Comparison of ENCODE assay signal across 9 mouse cellular contexts in the genomic region with DNA sequence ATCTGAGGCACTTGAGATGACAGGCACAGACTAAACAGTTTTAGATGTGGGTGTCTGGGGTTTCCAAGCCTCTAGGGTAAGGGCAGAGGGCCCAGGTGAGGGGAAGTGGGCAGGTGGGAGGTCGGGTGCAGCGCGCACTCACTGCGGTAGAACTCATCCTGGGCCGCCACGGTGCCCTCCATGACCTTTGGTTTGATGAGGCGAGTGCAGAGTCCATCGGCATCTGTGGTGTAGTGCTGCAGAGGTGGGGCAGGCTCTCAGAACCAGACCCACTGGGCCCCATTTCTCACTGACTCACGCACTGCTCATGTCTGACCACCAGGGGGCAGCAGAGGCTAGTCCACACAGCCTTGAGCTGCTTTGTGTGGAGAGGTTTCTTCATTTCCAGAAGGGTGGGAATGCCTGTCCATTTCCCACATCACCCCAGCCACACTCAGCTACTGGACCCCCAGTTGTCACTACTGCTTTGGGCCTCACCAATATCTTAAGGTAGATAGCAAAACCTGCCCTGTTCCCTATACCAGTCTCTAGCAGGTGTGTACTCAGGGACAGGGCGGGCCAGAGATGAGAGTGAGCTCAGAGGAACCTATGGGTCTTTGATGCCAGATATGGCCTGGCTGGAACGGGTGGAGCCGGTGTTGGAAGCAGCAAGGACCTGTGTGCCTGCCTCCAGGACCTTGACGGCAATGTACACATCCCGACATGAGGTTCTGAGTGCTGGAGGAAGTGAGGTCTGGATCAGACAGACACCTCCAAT. TPM values are rescaled to one million over a fixed set of nuclear protein-coding genes. Genes with fewer than 3 reads are reported as not detected.
DNase-seq lines count a peak whose midpoint lies in the region; ATAC-seq lines count a peak whose summit lies in the region.
"Had no signal": no experiment of that assay in that cellular context is flagged by ENCODE, and none has a peak within 500 bp of the region (broad histone marks: within the 10 kb centered on the region; RNA-seq: fewer than 3 reads in every experiment).

No protein-coding gene starts in this region.

- peak overlapping the region; percentile 13; the same call in 1 of the 2 replicates for H3K9ac ChIP-seq in hindbrain, embryonic 12.5 days

- no peak overlapping the region for H3K4me3 ChIP-seq in hindbrain, embryonic 12.5 days

- no peaks in the 10 kb centered on the region for H3K27me3 ChIP-seq in hindbrain, embryonic 12.5 days

- H3K9me3 ChIP-seq in hindbrain, embryonic 12.5 days (replicated peaks): no peaks in the 10 kb centered on the region

- DNase-seq in MN1 (ENCODE audit: low spot score): peak; percentile 65
- DNase-seq in cerebellum, adult 9-10 months: peak; percentile 81
- peak; percentile 87 to 92 for DNase-seq in layer of hippocampus, postnatal 25 days (ENCODE audit: extremely low spot score in 1 of 2, low spot score in 1 of 2)
- DNase-seq in lung, postnatal 36 days: peak; percentile 86
- DNase-seq in right cerebral cortex, adult 18-20 months: peak; percentile 62
- peak; percentile 75 for DNase-seq in urinary bladder, adult 2 months (ENCODE audit: low spot score)

- no peak overlapping the region for H3K4me2 ChIP-seq in hindbrain, embryonic 12.5 days (replicated peaks)

- peak; percentile 78; the same call in 1 of the 2 replicates for ATAC-seq in frontal cortex, adult (ENCODE audit: low TSS enrichment)
- peak; percentile 57 for ATAC-seq in hindbrain, embryonic 12.5 days (ENCODE audit: low FRiP score)

- peak overlapping the region; percentile 73 for H3K27ac ChIP-seq in hindbrain, embryonic 12.5 days

- H3K36me3 ChIP-seq in hindbrain, embryonic 12.5 days: peaks cover 77% of the 10 kb centered on the region

- 0 out of 2 replicates have a peak, but pooled peaks cover 6% of the 10 kb centered on the region for H3K4me1 ChIP-seq in hindbrain, embryonic 12.5 days

- WGBS in hindbrain, embryonic 12.5 days: 71% methylated on average over 14 of the region's 14 CpGs

RNA-seq across cellular contexts. Expression of a gene that starts 8.7 kb away (rescaled TPM):
- not detected in 2 replicates for polyA plus RNA-seq in hindbrain, embryonic 12.5 days (2016; fragmentation: Nextera tagmentation; extraction: Ambion mirVana)
- not detected for total RNA-seq in layer of hippocampus, postnatal 25 days (2021)
- polyA plus RNA-seq in urinary bladder, adult 2 months (2012; rRNA removed): 0.03 and 0.07 TPM in 2 replicates

RNA-seq across cellular contexts. Expression of a gene that starts 23.2 kb away (rescaled TPM):
- 0.08 and 0.27 TPM in 2 replicates for polyA plus RNA-seq in hindbrain, embryonic 12.5 days (2016; fragmentation: Nextera tagmentation; extraction: Ambion mirVana)
- 1 to 10 TPM; 2.7 to 3.0 TPM for total RNA-seq in layer of hippocampus, postnatal 25 days (2021)
- not detected in 2 replicates for polyA plus RNA-seq in urinary bladder, adult 2 months (2012; rRNA removed)
- polyA plus RNA-seq: large intestine, adult 2 months had no signal

RNA-seq across cellular contexts. Expression of a gene that starts 24.1 kb away (rescaled TPM):
- polyA plus RNA-seq in hindbrain, embryonic 12.5 days (2016; fragmentation: Nextera tagmentation; extraction: Ambion mirVana): 38.3 and 41.6 TPM in 2 replicates
- 10 to 100 TPM; 37.5 to 37.9 TPM for total RNA-seq in layer of hippocampus, postnatal 25 days (2021)
- polyA plus RNA-seq in urinary bladder, adult 2 months (2012; rRNA removed): 54.8 and 69.3 TPM in 2 replicates

RNA-seq across cellular contexts. Expression of a gene that starts 40.0 kb away (rescaled TPM):
- 20.0 and 20.1 TPM in 2 replicates for polyA plus RNA-seq in hindbrain, embryonic 12.5 days (2016; fragmentation: Nextera tagmentation; extraction: Ambion mirVana)
- 10 to 100 TPM; 18.4 to 31.8 TPM for total RNA-seq in layer of hippocampus, postnatal 25 days (2021)
- polyA plus RNA-seq in urinary bladder, adult 2 months (2012; rRNA removed): 32.4 and 38.8 TPM in 2 replicates

RNA-seq across cellular contexts. Expression of a gene that starts 54.2 kb away (rescaled TPM):
- polyA plus RNA-seq in hindbrain, embryonic 12.5 days (2016; fragmentation: Nextera tagmentation; extraction: Ambion mirVana): not detected in 2 replicates
- not detected for total RNA-seq in layer of hippocampus, postnatal 25 days (2021)
- not detected in 2 replicates for polyA plus RNA-seq in urinary bladder, adult 2 months (2012; rRNA removed)
- polyA plus RNA-seq: large intestine, adult 2 months had no signal
